Mouse (Mus musculus) G1E (cell line): Measurements from ENCODE around the gene Gm49394.

Source experiments
- CTCF ChIP-seq: IDR thresholded peaks from 2 replicates; pipeline ENCODE4 v1.5.1; 2012; ENCODE audit warnings: low read depth, low read length, inconsistent platforms, mixed read lengths
- TAL1 ChIP-seq: conservative IDR thresholded peaks from 2 replicates; pipeline ENCODE4 v1.6.1; 2012; ENCODE audit warnings: low read depth, low read length, inconsistent platforms, mixed read lengths

- TF ChIP-seq TAL1 (no peak), CTCF (no peak)
These were observed 3.6 kb downstream of the Gm49394 start for GRCm38 (mm10) chr7:142666109-142666508.
